Mouse (Mus musculus): ENCODE measurements around the gene Colec11. TPM values are rescaled to one million over a fixed set of nuclear protein-coding genes. Genes with fewer than 3 reads are reported as not detected.

The Colec11 gene
- not detected for polyA plus RNA-seq (2017; shearing (Covaris generic))

DNA sequence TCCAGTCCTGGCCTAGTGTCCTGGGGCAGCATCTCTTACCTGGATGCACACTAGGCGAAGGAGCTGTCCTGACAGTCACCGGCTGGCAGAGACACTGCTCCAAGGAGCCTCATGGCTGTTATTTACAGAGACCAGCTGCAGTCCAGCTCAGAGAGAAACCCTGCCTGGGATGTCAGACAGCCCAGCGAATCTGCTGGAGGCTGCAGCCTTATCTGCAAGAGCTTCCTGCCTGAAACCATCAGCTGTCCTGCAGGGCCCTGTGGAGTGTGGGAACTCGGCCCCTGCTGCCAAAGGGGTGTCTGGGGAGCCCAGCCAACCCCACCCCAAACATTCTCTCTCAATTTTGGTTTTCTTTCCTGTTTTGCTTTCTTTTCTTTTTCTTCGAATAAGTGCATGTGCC, at the start of gene Colec11:
Colec11 (minus strand) TSS at position 183 of the 400 bp plus-strand sequence.

DNA sequence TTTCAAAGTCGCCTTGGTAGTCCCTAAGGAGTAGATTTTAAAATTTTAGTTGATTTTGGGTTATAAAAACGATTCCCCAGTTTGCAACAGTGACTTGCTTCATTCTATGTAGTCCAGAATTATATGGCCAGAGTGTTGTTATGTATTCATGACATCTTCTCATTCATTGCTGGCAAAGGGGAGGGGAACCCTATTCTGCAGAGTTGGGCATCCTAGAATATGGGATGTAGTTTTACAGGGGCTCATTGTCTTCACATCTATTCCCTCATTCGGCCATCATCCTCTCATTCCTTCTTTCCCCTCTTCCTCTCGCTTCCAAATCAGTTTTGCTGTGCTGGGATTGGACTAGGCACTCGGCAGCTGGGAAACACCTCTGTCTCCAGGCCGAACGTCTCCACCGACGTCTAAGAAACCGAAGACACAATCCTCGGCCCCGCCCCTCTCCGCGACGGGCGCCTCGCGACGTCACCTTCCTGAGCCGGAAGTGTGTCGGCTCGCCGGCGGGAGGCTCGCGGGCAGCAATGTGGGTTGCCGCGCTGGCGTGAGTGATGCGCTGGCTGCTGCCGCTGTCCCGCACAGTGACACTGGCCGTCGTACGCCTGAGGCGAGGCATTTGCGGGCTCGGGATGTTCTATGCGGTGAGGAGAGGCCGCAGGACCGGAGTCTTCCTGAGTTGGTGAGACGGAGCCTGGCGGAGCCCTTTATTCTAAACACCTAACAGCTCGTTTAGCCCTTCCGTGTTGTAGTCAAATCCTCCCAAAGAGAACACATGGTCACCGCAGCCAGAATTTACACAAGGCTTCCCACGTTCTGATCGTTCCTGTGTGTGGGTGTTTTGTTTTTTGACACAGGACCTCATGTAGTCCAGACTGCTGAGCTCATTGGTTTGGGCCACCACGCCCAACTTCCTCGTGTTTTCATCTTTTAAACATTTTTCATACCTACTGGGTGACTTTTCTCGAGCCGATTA, 26.2 kb upstream of the Colec11 start, which contains the start of gene Rnaseh1:
Rnaseh1 (plus strand) TSS at position 462 of the 970 bp plus-strand sequence.

DNA sequence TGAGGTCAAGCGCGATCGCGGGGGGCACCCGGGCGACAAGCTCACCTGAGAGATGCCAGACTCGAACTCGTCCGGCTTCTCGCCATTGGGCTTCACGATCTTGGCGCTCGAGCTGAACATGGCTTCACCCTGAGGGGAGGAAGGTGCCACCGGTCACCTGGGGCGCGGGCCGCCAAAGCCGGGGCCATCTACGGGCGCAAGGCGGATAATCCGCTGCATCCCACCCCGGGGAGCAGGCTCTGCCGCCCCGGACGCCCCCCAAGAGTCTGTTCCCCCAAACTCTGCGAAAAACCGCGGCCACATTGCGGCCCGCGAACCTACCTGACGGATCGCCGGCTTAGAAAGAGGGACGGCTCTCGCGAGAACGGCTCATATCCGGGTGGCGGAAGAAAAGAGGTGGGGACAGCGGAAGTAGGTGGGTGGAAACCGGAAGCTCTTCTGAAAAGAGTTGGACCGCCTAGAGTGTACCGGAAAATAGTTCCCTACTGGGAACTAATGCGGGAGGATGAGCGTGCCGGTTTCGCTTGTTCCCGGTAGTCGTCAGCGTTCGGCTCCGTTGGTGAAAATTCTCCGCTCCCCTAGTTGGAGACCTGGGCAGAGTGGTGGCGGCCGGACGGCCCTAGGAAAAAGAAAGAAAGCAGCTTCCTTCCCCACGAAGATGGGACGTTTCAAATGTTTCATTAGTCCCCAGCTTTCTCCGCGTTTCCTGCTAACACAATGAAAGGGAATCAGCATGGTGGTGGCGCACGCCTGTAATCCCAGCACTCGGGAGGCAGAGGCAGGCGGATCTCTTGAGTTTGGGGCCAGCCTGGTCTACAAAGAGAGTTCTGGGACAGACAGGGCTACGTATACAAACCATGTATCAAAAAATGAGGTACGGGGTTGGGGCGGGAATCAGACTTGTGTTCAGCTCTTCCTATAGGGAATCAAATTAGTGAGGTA, 12.6 kb upstream of the Colec11 start, which contains the start of gene Rps7:
Rps7 (minus strand) TSS at position 419 of the 942 bp plus-strand sequence.

DNA sequence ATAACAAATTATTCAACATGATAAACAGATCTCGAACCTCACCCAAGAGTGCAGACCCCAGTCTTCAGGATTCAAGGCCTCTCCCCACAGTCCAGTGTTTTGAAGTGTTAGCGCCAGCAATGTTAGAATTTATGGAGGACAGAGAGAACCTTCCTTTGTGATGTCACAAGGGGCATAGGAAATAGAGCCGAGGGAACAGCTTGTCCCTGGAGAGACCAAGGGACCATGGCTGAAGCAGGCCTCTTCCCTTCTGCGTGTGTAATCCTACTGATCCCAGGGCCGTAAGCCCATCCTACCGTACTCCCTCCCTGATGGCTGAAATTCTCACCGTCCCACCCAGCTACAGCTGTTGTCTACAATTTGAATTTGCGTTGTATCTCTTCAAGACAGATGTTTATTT, 40.8 kb downstream of the Colec11 start, which contains the start of gene Allc:
Allc (minus strand) TSS at position 101 of the 400 bp plus-strand sequence.

DNA sequence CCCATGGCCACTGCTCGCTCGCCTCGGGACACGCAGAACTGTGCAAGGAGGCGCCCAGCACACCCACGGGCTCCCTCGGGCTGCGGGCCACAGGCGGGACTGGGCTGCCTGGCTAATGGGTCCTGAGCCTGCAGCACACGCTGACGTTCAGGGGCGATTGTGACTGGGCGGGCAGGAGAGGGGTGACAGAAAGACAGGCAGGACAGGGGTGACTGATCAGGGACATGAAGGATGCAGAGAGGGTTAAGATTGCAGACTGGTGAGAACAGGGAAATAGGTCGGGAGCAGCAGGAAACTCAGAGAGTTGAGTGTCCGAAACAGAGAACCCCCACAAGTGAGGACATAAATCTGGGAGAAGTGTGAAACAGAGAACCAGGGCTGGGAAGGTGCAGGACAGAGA, 70.9 kb downstream of the Colec11 start, which contains the start of gene Dcdc2c:
Dcdc2c (minus strand) TSS at position 101 of the 400 bp plus-strand sequence.

Other genes with a start within 250 kb of the Colec11 start
- gene Dcdc2c, start 71.0 kb downstream of the Colec11 start, polyA plus RNA-seq (2017; shearing (Covaris generic)) = not detected
- not detected for gene Allc, start 40.9 kb downstream of the Colec11 start, polyA plus RNA-seq (2017; shearing (Covaris generic))
- 894 TPM for gene Rps7, start 12.6 kb upstream of the Colec11 start, polyA plus RNA-seq (2017; shearing (Covaris generic))
- gene Rnaseh1, start 26.2 kb upstream of the Colec11 start, polyA plus RNA-seq (2017; shearing (Covaris generic)) = 46.2 TPM
- gene Adi1, start 51.9 kb upstream of the Colec11 start, polyA plus RNA-seq (2017; shearing (Covaris generic)) = 83.4 TPM
- gene Trappc12, start 127.1 kb upstream of the Colec11 start, polyA plus RNA-seq (2017; shearing (Covaris generic)) = 90.7 TPM
- 56.7 TPM for gene Eipr1, start 128.4 kb upstream of the Colec11 start, polyA plus RNA-seq (2017; shearing (Covaris generic))

Measured in inflammation-experienced regulatory T-cells, adult 16 weeks (primary cell).